Mouse (Mus musculus) adrenal gland, postnatal 36 days (tissue): ENCODE data around the gene Car14. TPM values are rescaled to one million over a fixed set of nuclear protein-coding genes. Genes with fewer than 3 reads are reported as not detected.
A peak's percentile ranks its signal among the peaks of the same experiment; 100 is the strongest.

ENCODE experiments used
- DNase-seq, 2 experiments: peaks; one replicate each; pipeline ENCODE4 v3.0.0; 2021; ENCODE audit warnings: mixed read lengths in 1 of 2
- total RNA-seq, 2 experiments: library from RNA; stranded (reverse); gene quantifications; 2 replicates each; pipeline ENCODE4 v1.2.3; 2021

Car14 gene
- total RNA-seq, 2 experiments from 2014 or later: 1.3 to 1.6 TPM

DNA sequence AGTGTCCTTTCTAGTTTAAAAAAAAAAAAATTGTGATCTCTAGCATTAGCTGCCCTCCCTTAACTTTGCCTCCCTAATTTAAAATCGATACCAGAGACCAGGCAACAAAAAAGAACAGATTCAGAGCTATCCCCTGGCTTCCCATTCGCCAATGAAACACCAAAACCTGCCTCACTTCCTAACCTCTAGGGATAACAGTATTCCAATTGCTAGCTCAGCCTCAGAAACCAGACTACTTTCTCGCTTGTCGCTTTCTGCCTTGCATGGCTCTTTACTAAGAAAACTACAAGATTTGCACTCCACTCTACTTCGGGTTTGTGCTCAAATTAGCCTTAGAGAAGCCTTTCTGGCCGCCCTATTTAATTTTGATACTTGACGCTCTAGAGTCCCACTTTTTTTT lies 48.4 kb downstream of the Car14 start:
- DNase-seq: peak in 1 of 2 experiments; percentile 7

- DNase-seq: peak; percentile 97
Measured at GRCm38 (mm10) chr3:95855502-95856089, 48.9 kb downstream of the Car14 start, which contains the start of gene Prpf3. TSS of gene Prpf3 (minus strand) at chr3:95855885.

GRCm38 (mm10) chr3:95851317-95851716 lies 53.2 kb downstream of the Car14 start:
- DNase-seq: no peak

DNA sequence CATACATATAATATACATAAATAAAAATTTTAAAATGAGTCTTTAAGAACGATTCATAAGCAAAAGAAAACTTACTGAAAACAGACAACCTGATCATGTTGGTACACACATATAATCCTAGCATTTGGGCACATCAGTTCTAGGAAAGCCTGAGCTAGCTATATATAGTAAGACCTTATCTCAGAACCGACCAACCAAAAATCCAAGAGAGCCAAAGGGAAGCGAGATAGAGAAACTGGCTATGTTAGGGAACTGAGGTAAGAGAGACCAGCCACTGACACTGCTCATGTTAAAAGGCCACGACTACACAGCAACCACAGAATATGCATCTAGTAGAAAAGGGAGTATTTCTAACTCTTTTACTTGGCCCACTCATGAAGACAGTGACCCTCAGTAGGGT lies 53.9 kb downstream of the Car14 start:
- DNase-seq: no peak

Other genes starting within 250 kb of the Car14 start
- 100 to 1,000 TPM; 199 to 227 TPM for gene Mcl1, start 245.9 kb downstream of the Car14 start, total RNA-seq
- 10 to 100 TPM in 1 of 2 experiments, 1 to 10 TPM in 1; 6.5 to 11.1 TPM for gene Adamtsl4, start 216.8 kb downstream of the Car14 start, total RNA-seq
- gene Ecm1, start 165.1 kb downstream of the Car14 start, total RNA-seq: 100 to 1,000 TPM; 428 to 676 TPM
- 10 to 100 TPM; 49.3 to 54.1 TPM for gene Tars2, start 144.5 kb downstream of the Car14 start, total RNA-seq
- gene Rprd2, start 85.8 kb downstream of the Car14 start, total RNA-seq: 10 to 100 TPM; 50.9 to 56.0 TPM
- gene Prpf3, start 48.8 kb downstream of the Car14 start, total RNA-seq: 10 to 100 TPM; 27.4 to 39.2 TPM
- gene Mrps21, start 33.2 kb downstream of the Car14 start, total RNA-seq: 100 to 1,000 TPM; 272 to 276 TPM
- gene Ciart, start 22.4 kb downstream of the Car14 start, total RNA-seq: 1 to 10 TPM; 2.2 to 3.2 TPM
- 10 to 100 TPM in 1 of 2 experiments, 1 to 10 TPM in 1; 8.4 to 11.3 TPM for gene BC028528, start 12.7 kb downstream of the Car14 start, total RNA-seq
- 100 to 1,000 TPM; 108 to 138 TPM for gene Aph1a, start 10.7 kb downstream of the Car14 start, total RNA-seq
- 10 to 100 TPM; 91.6 to 99.3 TPM for gene Anp32e, start 24.6 kb upstream of the Car14 start, total RNA-seq
- gene Plekho1, start 91.3 kb upstream of the Car14 start, total RNA-seq: 10 to 100 TPM; 18.5 to 29.8 TPM
- 10 to 100 TPM; 30.6 to 34.7 TPM for gene Vps45, start 153.8 kb upstream of the Car14 start, total RNA-seq
- gene Otud7b, start 199.8 kb upstream of the Car14 start, total RNA-seq: 10 to 100 TPM; 34.5 to 39.3 TPM